Mouse (Mus musculus): ENCODE measurements at regions not wholly inside any gene's neighbourhood (a gene's known extent, or its start where the extent isn't known, plus 50 kb on each side); places are given as distances from the start of the nearest gene placed in this dataset.

GRCm38 (mm10) chr16:51315608-51316007, 715.4 kb upstream of the Cblb start:
- in situ Hi-C loops (cut with MboI; ENCODE audit: low sequenced_read_pairs): loop anchor here (10.0 kb wide), 1 partner anchor 869 kb away; no protein-coding TSS in a partner anchor

GRCm38 (mm10) chr16:51332262-51332661, 698.8 kb upstream of the Cblb start:
- in situ Hi-C loops (cut with MboI; ENCODE audit: low sequenced_read_pairs): no loop called here

GRCm38 (mm10) chr16:51334972-51335371, 696.1 kb upstream of the Cblb start:
- in situ Hi-C loops (cut with MboI; ENCODE audit: low sequenced_read_pairs): no loop called here

GRCm38 (mm10) chr16:51347120-51347519, 683.9 kb upstream of the Cblb start:
- in situ Hi-C loops (cut with MboI; ENCODE audit: low sequenced_read_pairs): no loop called here

- in situ Hi-C loops (cut with MboI; ENCODE audit: low sequenced_read_pairs): no loop called here
Measured at GRCm38 (mm10) chr16:51352151-51352550, 678.9 kb upstream of the Cblb start.

GRCm38 (mm10) chr16:51353791-51354190, 677.2 kb upstream of the Cblb start:
- in situ Hi-C loops (cut with MboI; ENCODE audit: low sequenced_read_pairs): no loop called here

- in situ Hi-C loops (cut with MboI; ENCODE audit: low sequenced_read_pairs): no loop called here
Measured at GRCm38 (mm10) chr16:51370070-51370469, 661.0 kb upstream of the Cblb start.

- in situ Hi-C loops (cut with MboI; ENCODE audit: low sequenced_read_pairs): no loop called here
Measured at GRCm38 (mm10) chr16:51386456-51386855, 644.6 kb upstream of the Cblb start.

- in situ Hi-C loops (cut with MboI; ENCODE audit: low sequenced_read_pairs): no loop called here
Measured at GRCm38 (mm10) chr16:51387498-51387897, 643.5 kb upstream of the Cblb start.

GRCm38 (mm10) chr16:51393871-51394270, 637.2 kb upstream of the Cblb start:
- in situ Hi-C loops (cut with MboI; ENCODE audit: low sequenced_read_pairs): no loop called here

Measured in CH12F3 (cell line).